Mouse (Mus musculus) adipocyte (in vitro differentiated cells): ENCODE results near the gene Defb36.

Source experiments
- DNase-seq: peaks from one replicate; pipeline ENCODE4 v3.0.0-alpha.2; 2016; ENCODE audit warnings: low spot score

Gene Defb36

GRCm38 (mm10) chr2:152622151-152622550 lies 18.0 kb downstream of the Defb36 start:
- no peak for DNase-seq

- no peak for DNase-seq
Measured at GRCm38 (mm10) chr2:152622953-152623352, 18.8 kb downstream of the Defb36 start, which contains the start of gene Defb25. Defb25 (minus strand) TSS chr2:152623053.

- DNase-seq, result no peak
Measured at GRCm38 (mm10) chr2:152624566-152624965, 20.4 kb downstream of the Defb36 start.

DNA sequence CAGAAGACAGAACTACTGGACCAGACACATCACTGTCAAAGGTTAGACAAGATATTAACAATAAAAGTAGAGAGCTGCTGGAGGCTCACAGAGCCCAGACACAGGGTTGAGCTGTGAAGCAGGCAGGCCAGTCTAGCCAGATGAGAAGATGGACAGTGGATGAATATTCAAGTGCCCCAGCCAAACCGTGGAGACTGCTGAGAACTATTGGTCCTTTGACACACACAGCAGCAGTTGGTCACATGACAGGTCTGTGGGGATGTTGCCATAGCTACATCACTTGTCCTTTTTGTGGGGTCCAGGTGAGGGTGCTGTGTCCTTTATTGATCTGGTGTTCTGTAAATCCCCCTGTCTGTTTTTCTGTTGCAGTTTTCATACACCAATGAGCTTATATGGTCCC lies 21.1 kb downstream of the Defb36 start:
- DNase-seq, result no peak

GRCm38 (mm10) chr2:152626774-152627591 lies 22.9 kb downstream of the Defb36 start, which contains the start of gene Rem1:
Rem1 (plus strand) TSS chr2:152626951.
- no peak for DNase-seq

GRCm38 (mm10) chr2:152628066-152628465 lies 23.9 kb downstream of the Defb36 start:
- no peak for DNase-seq

GRCm38 (mm10) chr2:152629239-152629638 lies 25.1 kb downstream of the Defb36 start:
- DNase-seq, result no peak

GRCm38 (mm10) chr2:152629904-152630303 lies 25.8 kb downstream of the Defb36 start:
- DNase-seq, result no peak

GRCm38 (mm10) chr2:152633334-152633733 lies 29.2 kb downstream of the Defb36 start:
- no peak for DNase-seq

GRCm38 (mm10) chr2:152634311-152634710 lies 30.2 kb downstream of the Defb36 start:
- no peak for DNase-seq

- DNase-seq, result no peak
Measured at GRCm38 (mm10) chr2:152636246-152637005, 32.3 kb downstream of the Defb36 start.

GRCm38 (mm10) chr2:152637006-152637322 lies 32.8 kb downstream of the Defb36 start:
- no peak for DNase-seq

DNA sequence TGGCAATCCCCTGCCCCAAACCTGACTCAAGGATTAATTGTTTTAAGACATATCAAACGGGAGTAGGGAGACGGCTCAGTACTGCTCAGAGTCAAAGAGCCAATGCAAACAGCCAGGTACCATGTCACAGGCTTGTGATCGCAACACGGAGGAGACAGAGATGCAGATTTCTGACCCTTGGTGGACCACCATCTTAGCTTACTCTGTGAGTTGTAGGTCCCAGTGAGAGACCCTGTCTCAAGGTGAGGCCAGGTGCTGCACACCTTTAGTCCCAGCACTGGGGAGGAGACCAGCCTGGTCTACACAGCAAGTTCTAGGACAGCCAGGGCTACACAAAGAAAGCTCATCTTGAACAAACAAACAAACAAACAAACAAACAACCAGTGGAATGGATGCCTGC lies 33.3 kb downstream of the Defb36 start:
- no peak for DNase-seq

DNA sequence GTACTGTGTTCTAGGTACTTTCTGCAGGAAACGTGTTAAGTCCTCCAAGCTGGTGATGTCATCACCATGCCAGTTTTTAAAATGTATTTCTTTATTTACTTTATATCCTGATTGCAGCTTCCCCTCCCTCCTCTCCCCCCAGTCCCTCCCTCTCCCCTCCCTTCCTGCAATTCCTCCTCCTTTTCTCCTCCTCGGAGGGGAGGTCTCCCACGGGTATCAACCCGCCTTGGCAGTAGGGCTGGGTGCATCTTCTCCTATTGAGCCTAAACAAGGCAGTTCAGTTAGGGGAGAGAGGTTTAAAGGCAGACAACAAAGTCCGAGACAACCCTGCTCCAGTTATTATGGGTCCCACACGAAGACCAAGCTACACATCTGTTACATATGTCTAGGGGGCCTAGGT lies 34.7 kb downstream of the Defb36 start:
- DNase-seq, result no peak

GRCm38 (mm10) chr2:152639406-152640113 lies 35.4 kb downstream of the Defb36 start:
- DNase-seq, result no peak

GRCm38 (mm10) chr2:152652901-152653620 lies 48.9 kb downstream of the Defb36 start:
- DNase-seq, result peak; percentile 74

DNA sequence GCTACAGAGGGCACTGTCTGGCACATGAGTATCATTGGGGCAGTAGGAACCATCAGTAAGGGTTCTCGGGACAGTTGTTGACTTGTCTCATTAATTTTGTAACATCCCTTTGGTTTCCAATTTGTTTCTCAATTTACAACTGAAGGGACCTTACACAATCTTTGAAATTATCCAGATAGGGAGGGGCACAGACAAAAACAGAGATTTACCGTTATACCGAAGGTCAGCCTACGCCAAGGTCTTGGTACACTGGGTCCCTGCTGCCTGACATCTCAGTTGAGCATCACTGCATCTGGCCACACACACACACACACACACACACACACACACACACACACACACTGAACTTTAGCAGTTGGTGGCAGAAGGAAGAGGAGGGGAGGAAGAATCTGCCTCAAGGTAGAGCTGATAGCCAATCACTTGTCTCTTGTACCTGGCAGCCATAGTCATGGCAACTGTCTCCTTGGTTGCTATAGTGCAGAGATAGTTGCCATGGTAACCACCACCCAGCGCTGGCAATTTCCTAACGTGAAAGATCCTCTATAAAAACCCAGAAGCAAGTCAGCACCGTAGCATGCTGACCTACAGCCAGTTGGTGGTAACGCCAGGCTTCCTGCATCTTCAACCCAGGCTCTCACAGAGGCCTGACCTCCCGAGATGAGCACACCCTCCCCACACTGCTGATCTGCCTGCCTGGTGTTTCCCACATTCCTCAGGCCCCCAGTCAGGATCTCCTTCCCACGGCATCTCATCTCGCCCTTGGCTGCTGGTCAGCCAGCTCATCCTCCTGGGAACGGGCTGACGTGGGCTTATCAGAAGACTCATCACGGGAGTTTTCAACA lies 50.0 kb downstream of the Defb36 start:
- peak; percentile 39 for DNase-seq

- DNase-seq, result peak; percentile 62
Measured at GRCm38 (mm10) chr2:152657398-152657797, 53.3 kb downstream of the Defb36 start.

DNA sequence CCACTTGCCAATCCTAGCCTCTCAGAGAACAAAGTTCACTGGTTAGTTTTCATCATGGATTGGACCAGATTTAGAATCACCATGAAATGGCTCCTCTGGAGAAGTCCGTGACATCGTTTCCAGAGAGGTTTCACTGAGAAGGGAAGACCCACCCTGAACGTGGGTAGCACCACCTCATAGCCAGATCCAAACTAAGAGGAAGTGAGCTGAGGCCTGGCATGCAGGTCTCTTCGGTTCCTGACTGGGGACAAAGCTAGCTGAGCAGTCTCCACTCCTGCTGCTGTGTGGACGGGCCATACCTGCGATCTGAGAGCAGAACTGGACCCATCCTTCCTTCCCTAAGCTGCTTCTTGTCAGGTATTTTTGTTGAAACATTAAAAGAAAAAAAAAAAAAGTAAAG lies 57.0 kb downstream of the Defb36 start:
- DNase-seq, result no peak
